ENCODE assay signal across 11 mouse cellular contexts in the genomic region with DNA sequence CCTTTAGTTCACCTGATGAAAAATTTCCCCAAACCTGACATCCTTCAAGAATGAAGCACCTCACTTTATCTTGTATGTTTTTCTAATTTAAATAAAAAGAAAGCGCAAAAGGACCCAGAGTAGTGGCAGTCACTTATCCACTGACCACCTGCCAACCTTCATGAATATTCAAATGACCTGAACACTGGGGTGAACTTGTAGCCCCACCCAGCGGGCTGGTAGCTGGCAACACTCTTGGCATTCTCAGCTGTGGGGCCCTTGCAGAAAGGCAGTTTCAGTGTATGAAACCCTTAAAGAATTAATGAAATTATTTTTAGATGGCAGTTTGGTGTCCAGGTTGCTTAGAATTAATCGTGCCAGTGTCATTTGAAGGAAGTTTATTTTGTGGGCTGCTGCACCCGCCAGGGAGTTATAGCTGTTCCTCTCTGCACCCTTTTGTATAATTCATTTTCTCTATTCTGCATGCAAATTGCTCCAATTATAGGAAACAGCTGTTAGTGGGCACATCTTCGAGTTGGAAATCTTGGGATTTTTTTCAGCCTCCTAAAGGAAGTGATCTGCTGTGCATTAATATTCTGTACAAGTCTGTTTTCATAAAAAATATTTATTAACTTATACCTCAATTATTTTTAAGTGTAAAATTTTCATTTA.
DNase-seq lines count a peak whose midpoint lies in the region; ATAC-seq lines count a peak whose summit lies in the region.
"Had no signal": no experiment of that assay in that cellular context is flagged by ENCODE, and none has a peak within 500 bp of the region (broad histone marks: within the 10 kb centered on the region; RNA-seq: fewer than 3 reads in every experiment).

No protein-coding gene starts in this region.

- H3K27me3 ChIP-seq in hindbrain, embryonic 12.5 days = no peaks in the 10 kb centered on the region
- no peaks in the 10 kb centered on the region for H3K27me3 ChIP-seq in intestine, embryonic 16.5 days (replicated peaks; ENCODE audit: control insufficient read depth, insufficient read depth, low read length)
- H3K27me3 ChIP-seq: heart, embryonic 13.5 days; limb, embryonic 15.5 days had no signal

- 0 out of 2 replicates have a peak overlapping the region, but pooled peaks have one; percentile 3 for H3K27ac ChIP-seq in hindbrain, embryonic 12.5 days
- no peak overlapping the region for H3K27ac ChIP-seq in intestine, embryonic 16.5 days (ENCODE audit: low read length)
- H3K27ac ChIP-seq: heart, embryonic 13.5 days; limb, embryonic 15.5 days had no signal

- peak; percentile 72 for ATAC-seq in hindbrain, embryonic 12.5 days (ENCODE audit: low FRiP score)
- 0 out of 2 replicates have a peak, but pooled peaks have one; percentile 52 for ATAC-seq in megakaryocyte-erythroid progenitor cell, adult 5-6 weeks (replicated peaks; ENCODE audit: low FRiP score, low TSS enrichment, poor library complexity, severe bottlenecking)
- ATAC-seq in intestine, embryonic 16.5 days = no peak

- no peak overlapping the region for H3K9ac ChIP-seq in hindbrain, embryonic 12.5 days
- no peak overlapping the region for H3K9ac ChIP-seq in intestine, embryonic 16.5 days (ENCODE audit: low read depth, low read length)
- H3K9ac ChIP-seq: heart, embryonic 13.5 days; limb, embryonic 15.5 days had no signal

- peak; percentile 44 for DNase-seq in kidney, adult 11 months
- no peak for DNase-seq in kidney, postnatal 4 days
- peak; percentile 22 for DNase-seq in Muller cell, postnatal 12 days (ENCODE audit: inconsistent ontology term)
- DNase-seq in spleen, adult 18-20 months = no peak
- DNase-seq in thymus, postnatal 25 days = no peak
- DNase-seq: lung, postnatal 10 days had no signal

- H3K9me3 ChIP-seq in hindbrain, embryonic 12.5 days (replicated peaks) = no peaks in the 10 kb centered on the region
- no peaks in the 10 kb centered on the region for H3K9me3 ChIP-seq in intestine, embryonic 16.5 days (ENCODE audit: control insufficient read depth, low read length)
- H3K9me3 ChIP-seq: heart, embryonic 13.5 days; limb, embryonic 15.5 days had no signal

- WGBS in hindbrain, embryonic 12.5 days = 41% methylated on average over 5 of the region's 5 CpGs
- WGBS in intestine, embryonic 16.5 days = 68% methylated on average over 5 of the region's 5 CpGs

- no peak overlapping the region for H3K4me3 ChIP-seq in hindbrain, embryonic 12.5 days
- no peak overlapping the region for H3K4me3 ChIP-seq in intestine, embryonic 16.5 days (ENCODE audit: low read length)
- H3K4me3 ChIP-seq: heart, embryonic 13.5 days; limb, embryonic 15.5 days had no signal

- peaks cover 22% of the 10 kb centered on the region for H3K4me1 ChIP-seq in hindbrain, embryonic 12.5 days
- peaks cover 10% of the 10 kb centered on the region for H3K4me1 ChIP-seq in intestine, embryonic 16.5 days (ENCODE audit: control insufficient read depth, insufficient read depth, low read length)
- H3K4me1 ChIP-seq: heart, embryonic 13.5 days; limb, embryonic 15.5 days had no signal

- H3K4me2 ChIP-seq in hindbrain, embryonic 12.5 days (replicated peaks) = no peak overlapping the region
- H3K4me2 ChIP-seq in intestine, embryonic 16.5 days (ENCODE audit: low read depth, low read length) = no peak overlapping the region
- H3K4me2 ChIP-seq: heart, embryonic 13.5 days; limb, embryonic 15.5 days had no signal

- H3K36me3 ChIP-seq in hindbrain, embryonic 12.5 days = no peaks in the 10 kb centered on the region
- H3K36me3 ChIP-seq in intestine, embryonic 16.5 days (ENCODE audit: control insufficient read depth, insufficient read depth, low read length) = no peaks in the 10 kb centered on the region
- H3K36me3 ChIP-seq: heart, embryonic 13.5 days; limb, embryonic 15.5 days had no signal

Comparison
In these comparisons a context has a peak if more than half of its experiments do, and no peak if none do; other contexts are left out.
1. DNase-seq: peak in kidney, adult 11 months (single experiment) and Muller cell, postnatal 12 days (single experiment); none in kidney, postnatal 4 days (0 of 2), spleen, adult 18-20 months (0 of 2) and thymus, postnatal 25 days (single experiment).